Mouse (Mus musculus): ENCODE data around the gene Bcl6b.

- TF ChIP-seq CTCF (IDR thresholded peaks at IDR 0.05; ENCODE audit: low read depth, low read length) = no peak
- no peak for TF ChIP-seq POLR2A (IDR thresholded peaks at IDR 0.05; ENCODE audit: borderline replicate concordance, low read depth, low read length)
Observed at GRCm38 (mm10) chr11:70265252-70265651, 35.7 kb upstream of the Bcl6b start.
